Mouse (Mus musculus): ENCODE data around the gene Abcg5.

Abcg5 gene

DNA sequence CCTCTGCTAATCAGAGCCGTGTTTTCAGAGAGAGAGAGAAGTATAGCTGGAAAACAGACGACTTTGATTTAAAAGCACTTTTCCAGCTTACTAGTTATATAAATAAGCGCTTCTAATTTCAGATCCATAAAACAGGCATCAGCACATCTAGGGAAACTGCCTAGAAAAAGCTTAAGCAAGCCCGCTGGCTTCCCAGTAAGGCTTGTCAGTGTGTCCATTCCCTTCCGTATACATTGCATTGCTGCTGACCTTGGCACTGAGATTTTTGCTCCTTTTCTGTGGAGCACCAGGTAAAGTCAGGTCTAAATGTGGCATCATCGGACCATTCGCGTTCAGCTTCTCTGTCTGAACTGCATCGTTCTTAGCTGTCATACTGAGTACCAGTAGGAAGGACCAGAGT is 40.5 kb downstream of the Abcg5 start:
- DNase-seq, result no peak

DNA sequence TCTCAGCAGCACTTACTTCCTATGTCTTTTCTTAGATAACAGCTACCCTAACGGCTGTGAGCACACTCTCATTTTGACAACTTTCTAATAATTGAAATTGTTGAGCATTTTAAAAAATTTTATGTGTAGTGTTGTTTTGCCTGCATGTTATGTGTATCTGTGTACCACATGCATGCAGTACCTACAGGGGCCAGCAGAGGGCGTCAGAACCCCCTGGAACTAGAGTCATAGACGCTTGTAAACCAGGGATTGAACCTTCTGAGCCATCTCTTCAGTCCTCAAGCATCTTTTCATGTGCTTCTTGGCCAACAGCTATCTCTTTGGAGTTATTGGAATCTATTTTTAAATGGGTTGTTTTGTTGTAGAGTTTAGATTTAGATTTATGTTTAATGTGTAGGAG is 40.9 kb downstream of the Abcg5 start:
- peak; percentile 72 for DNase-seq

DNA sequence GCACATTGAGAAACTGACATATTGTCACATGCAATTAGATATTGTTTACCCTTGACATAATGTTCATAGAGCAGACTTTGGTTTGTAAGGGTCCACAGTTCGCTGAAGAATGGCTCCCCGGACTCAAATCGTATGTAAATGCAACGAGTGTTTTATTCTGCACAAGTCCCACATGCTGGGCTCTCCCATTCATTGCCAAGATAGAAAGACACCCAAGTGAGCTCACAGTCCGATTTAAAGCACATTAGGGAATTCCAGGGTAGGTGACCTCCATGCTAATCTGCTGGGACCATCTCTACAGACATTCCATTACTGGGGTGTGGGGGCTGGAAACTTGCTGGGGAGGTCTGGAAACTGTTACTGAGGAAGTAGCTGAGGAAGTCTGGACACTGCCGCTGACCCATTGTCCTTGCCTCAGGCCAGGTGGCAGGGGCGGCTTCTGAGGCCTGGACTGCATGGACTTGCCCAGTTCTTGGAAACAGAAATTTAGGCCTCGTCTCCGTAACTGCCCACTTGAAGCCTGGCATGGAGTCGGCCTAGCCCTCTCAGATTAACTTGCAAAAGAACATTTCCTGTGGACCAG is 42.9 kb downstream of the Abcg5 start:
- DNase-seq, result no peak

DNA sequence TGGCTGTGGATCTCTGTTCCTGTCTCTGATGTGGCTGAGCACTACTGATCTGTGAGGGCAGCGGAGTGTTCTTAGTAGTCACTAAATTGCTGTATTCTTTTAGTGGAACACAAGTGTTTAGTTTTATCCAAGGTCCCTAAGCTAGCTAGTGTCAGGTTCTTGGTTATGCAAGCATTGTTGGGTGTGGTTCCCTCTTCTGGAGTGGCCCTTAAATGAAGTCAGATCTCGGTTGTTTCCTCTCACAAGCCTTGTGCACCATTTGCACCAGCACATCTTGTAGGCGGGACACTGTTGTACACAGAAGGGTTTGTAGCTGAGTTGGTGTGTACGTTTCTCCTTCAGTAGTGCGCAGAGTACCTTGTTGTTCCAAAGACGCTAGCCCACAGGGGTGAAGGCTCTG is 44.8 kb downstream of the Abcg5 start:
- DNase-seq, result no peak

DNA sequence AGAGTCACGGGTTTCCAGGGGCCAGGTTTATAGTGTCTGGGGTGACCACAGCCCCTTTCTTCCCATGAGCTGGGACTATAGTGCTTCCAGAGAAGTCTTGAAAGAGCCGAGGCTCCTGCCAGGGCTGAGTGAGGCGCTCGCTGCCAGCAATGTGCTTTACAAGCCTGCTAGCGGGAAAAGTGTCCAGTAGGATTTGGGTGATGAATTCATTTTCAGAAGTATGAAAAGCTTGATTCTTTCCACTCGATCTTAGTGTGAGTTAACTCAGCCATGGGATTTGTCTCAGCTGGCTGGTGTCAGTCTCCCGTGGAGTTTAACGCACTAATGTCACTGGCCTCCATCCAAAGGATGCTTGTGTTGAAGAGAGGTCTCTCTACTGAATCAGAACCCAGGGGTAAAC is 46.5 kb downstream of the Abcg5 start:
- DNase-seq, result no peak

DNA sequence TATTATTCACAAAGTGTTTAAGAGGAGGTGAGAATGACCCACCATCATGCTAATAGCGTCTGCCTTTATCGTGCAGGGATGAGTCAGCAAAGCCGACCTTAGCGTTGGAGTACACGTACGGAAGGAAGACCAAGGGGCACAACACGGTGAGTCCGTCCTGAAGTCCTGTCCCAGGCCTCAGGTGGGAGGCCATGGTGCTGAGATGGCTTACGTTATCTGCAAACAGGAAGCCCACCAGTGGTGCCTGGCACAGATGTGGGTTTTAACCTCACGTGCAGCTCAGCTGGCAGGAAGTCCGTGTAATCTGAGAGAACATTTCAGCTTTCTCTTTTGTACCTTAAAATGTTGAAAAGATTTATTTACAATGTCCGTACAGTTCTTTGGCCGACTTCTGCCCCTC is 49.4 kb downstream of the Abcg5 start:
- no peak for DNase-seq

DNA sequence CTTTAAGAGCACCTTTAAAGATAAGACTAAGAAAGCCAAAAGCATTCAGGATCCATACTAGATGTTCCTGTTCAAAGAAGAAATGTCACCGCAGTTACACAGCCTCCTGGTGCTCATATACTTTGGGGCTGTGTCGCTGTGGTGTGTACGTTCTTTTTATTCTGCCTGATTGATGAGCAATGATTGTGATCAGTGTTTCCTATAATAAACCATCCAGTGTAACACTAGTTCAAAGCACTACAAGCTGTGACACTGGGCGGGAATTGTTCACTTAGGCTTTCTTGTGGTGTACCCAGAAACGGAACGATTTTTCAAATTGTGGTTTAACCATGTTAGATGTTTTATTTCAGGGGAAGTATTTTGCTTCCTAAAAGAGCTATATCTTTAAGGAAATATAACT is 51.0 kb downstream of the Abcg5 start:
- DNase-seq, result no peak

DNA sequence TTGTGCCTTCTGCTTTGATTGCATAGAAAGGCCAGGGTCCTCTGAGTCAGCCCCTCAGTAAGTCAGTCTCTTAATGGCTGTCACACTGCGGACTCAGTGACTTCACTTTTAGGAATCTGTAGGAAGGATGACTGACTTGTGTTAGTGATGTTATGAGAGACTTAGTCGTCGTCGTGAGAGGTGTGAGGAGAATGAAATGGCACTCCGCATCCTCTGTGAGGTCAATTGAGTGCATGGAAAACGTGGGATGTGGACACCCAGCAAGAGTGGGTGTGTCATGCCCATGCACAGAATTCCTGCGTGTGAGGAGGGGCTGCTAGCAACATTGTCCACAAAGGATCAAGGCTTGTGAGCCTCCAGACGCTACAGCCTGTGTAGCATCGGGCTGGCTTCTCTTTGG is 54.2 kb downstream of the Abcg5 start:
- DNase-seq, result no peak

DNA sequence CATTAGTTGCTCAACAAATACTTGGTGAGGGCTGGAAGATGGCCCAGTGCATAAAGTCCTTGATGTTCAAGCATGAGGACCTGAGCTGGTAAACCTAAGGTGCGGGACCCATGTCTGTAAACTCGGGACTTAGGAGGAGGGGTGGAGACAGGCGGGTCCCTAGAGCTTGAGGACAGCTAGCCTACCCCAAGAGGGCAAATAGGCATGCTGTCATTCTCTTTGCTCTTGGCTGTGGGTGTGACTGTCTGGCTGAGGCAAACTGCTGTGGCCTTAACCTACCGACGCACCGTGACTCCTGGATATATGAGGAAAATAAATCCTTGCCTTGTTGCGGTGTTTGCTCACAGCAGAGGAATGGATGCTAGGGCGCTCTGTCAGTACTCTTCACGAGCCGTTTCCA is 55.1 kb downstream of the Abcg5 start:
- DNase-seq, result no peak

DNA sequence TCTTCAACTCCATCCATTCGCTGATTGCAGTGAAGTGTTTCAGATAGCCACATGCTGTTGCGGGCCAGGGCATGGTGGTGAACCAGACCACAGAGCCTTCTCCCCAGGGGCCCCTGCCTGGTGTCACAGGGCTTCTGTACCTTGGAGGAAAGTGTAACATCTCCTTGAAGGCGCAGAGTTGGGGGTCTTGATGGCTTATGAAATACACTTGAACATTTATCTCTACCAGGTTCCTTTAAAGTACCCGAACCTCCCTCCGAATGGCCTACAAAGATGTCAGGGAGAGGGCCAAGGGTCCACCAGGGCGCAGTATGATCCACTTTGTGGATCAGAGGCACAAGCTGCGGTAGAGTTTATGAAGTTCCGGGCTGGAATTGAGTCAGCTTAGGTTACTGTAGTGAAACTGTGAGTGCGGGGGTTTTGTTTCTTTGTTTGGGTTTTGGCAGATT is 55.9 kb downstream of the Abcg5 start:
- DNase-seq, result peak; percentile 16

DNA sequence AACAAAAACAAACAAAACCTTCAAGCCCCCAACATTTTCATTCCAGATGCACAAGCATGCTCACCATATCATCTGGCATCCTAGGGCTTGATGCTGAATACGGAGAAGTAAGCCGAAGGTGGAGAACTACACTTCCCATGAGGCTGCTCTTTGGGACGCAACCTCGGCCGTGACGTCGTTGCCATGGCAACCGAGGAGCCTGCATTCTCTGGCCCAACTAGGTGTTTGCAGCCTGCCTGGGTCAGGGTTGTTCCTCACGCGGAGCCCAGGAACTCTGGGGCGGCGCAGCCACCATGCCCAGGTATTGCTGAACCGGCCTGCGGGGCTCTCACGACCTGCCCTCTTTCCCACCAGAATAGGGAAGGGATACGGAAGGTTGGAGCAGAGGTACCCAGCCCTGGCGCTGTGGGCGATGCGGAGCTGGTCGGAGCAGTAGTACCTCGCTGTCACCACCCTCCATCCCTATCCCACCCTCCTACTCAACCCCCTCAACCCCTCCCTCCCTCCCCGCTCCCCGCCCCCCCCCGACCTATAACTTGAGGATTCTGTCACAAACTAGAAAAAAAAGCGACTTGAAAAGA is 56.4 kb downstream of the Abcg5 start, which contains the start of gene Dync2li1:
Dync2li1 (plus strand) TSS at position 221 of the 581 bp plus-strand sequence.
- peak; percentile 92 for DNase-seq

DNA sequence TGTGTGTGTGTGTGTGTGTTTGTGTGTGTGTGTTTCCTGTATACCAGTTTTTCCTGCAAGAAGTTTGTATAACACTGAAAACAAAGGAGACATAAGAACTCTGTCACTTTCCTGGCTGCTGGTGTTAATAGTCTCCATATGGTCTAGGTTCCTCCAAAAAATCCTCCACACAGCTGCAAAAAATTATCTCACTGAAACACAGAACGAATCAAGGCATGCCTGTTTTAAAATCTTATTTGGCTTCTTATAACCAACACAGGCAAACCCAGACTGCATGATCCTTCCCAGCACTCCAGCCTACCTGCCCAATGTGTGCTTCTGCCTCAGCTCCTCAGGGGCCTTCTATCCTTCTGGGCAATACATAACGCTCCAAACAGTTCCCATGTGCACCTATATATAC is 59.9 kb downstream of the Abcg5 start:
- DNase-seq, result no peak

DNA sequence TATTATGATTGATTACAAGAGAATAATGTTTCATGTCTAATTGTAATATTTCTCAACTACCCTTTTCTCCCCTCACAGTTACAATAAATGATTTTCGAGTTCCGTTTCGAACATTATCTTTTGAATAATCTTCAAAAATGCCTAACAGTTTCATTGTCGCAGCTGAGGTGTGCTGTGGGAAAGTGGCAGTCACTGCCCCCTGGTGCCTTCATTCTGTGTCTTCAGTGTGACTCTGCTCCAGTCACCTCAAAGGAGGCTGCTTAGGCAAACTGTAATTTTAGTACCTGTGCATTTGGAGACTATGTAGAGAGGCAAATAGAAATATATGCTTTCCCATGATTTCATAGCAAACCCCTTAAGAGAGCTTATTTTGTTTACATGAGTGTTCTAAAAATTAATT is 60.8 kb downstream of the Abcg5 start:
- DNase-seq, result no peak

DNA sequence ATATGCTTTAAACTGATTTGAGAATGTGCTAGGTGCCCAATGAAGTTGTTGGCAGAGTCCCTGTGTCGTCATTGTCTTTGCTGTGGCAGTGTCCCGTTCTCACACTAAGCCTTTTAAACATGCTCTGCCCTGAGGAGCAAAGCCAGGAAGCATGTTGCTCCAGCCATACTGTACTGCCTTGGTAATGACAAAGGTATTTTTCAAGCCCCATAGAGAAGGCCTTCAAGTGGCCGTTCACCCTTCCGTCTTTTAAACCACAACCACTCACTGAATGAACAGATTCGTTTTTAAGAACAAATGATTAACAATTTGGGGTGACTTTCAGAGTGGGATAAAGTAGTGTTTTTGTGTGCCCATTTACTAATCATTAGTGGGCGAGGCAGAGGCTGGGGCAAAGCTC is 61.6 kb downstream of the Abcg5 start:
- no peak for DNase-seq

DNA sequence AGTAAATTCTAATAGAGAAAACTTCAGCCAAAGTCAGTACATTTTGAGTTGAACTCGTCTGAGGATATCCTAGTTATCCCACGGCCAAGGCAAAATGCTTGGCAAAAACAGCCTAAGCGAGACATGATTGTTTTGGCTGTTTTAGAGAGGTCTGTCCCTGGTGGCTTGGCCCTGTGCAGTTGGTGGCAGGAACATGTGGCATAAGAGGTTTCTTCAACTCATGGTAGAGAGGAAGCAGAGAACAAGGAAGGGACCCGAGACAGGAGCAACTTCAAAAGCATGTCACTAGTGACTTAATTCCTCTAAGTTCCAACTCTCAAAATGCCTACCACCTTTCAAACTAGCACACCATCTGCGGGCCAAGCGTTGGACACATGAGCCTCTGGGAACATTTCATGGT is 62.2 kb downstream of the Abcg5 start:
- no peak for DNase-seq

DNA sequence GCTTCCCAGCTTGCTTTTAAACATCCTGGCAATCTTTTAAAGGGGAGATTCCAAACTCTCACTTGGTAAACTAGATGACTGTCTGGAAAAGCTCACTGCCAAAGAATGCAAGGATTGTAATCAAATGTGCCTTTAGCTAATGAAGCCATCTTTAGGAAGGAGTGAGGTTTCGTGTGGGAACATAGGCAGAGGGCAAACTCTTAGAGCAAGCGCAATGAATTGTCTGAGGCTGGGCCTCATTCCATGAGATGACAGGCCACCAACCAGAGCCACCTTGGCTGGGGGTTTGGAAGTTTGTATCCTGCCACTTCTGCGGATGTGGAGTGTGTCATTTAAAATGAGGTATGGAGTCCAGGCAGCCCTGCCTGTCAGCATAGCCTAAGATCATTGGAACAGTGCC is 62.7 kb downstream of the Abcg5 start:
- no peak for DNase-seq

DNA sequence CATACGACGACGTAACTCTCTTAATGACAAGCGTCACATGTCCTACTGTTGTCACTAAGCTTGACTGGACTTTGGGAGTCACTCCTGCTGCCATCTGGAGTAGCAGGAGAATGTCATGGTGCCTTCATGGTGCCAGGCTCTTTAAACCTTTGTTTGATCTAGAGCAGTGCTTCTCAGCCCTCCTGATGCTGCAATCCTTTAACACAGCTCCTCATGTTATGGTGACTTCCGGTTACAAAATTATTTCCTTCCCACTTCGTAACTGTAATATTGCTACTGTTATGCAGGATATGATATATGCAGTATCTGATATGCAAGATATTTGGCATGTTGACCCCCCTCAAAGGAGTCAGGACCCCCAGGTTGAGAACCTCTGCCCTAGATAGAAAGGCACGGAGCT is 63.7 kb downstream of the Abcg5 start:
- no peak for DNase-seq

DNA sequence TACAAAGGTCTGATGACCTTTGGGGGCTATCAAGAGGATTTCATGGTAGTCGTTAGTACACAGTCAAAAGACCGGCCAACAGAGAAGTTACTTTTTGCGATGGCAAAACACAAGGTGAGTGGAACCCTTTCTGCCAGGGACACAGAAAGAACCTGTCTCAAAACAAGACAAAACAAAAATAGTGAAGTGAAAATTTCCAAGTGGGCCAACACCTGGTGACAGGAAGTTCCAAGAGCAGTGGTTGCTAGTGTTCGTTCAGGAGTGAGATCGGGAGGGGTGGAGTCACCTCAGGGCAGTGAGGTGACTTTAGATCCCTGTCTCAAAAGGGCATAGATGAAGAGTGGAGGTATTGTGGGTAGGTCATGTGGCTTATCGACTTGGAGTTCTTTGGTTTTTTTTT is 64.9 kb downstream of the Abcg5 start:
- no peak for DNase-seq

DNA sequence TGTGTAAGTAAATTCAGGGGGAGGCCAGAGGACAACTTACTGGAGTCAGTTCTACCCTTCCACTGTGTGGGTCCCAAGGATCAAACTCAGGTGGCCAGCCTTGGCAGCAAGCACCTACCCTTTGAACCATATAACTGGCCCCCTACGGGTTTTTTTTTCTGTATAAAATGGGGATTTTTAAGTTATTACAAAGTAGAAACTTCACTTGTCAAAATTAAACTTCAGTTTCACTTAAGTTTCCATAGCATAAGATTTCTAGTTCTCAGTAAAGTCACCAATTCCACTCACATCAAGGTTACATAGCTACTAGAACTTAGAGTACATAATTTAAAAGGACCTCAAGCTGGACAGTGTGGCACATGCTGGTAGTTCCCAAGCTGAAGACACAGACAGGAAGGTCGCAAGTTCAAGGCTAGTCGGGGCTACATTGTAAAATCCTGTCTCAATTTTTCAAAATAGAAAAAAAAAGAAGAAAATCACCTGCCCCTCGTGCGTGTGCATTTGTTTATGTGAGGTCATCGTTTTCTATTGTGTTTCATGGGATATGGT is 66.2 kb downstream of the Abcg5 start:
- no peak for DNase-seq

DNA sequence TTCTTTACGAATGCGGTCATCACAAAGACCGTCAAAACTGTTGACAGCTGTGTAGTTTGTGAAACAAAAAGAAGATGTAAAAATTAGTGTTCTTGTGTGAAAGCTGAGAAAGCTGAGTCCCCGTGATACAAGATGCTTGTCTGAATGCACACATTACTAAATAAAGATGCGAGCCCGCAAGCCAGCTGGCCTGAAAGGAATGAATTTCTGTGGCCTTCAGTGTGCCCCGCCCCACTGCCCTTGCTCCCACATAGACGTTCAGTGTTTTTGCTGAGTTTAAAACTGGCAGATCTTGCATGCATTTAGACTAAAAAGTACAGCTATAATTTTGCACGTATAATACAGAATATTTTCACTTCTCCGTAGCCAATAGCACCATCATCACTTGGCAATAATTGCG is 67.0 kb downstream of the Abcg5 start:
- DNase-seq, result no peak

DNA sequence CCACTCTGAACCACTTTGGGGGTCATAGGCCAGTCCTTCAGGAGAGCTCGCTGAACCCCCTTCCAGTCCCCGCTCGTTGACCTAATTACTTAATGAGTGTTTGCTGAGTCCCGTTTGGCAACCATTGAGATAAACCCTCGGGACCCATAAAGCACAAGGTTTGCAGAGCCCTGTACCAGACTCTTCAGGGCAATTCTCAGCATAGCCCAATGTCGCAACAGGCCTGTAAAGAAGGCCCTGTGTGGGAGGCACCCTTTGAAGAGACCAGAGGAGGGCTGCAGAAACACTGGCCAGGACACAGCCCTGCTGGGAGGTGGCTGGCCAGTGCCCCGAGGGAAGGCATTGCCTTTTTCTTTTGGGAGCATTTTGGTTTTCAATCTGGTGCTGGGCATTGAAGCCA is 70.8 kb downstream of the Abcg5 start:
- no peak for DNase-seq

DNA sequence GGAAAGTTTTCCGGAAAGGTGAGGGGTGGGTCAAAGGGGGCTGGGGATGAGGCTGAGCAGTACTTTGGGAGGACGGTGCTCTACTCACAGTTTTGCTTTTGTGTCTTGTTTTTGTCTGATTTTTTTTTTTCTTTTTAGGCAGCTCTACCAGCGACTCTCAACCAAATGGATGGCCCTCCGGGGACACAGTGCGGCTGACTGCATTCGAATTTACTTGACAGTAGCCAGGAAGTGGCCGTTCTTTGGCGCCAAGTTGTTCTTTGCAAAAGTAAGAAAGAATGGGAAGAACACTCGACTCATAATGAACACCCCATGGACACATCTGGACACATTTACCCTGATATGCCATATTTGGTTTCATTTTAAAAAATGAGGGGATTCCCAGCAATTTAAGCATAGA is 71.3 kb downstream of the Abcg5 start:
- DNase-seq, result peak; percentile 26

DNA sequence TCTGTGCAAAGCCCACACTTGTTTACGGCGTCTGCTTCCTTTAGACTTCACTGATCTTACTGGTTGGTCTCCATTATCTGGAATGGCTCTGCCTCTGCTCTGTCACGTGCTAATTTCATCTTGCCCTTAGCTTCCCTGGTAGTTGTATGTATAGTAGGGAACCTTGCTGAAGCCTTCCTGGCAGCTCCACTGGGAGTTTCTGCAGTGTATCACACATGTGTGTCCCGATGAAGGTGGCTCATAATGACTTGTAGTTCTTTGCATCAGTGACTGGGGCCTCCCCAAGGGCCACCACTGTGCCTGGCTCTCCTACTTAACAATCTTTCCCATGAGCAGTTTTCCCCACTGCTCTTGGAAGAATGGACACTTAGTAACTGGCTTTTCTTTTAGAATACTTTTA is 74.2 kb downstream of the Abcg5 start:
- DNase-seq, result no peak

All from kidney, adult 9 months (tissue).